Mouse (Mus musculus): ENCODE data around the gene Vwa8. TPM values are rescaled to one million over a fixed set of nuclear protein-coding genes. Genes with fewer than 3 reads are reported as not detected.

Gene Vwa8
- total and polyA plus RNA-seq, 3 experiments, result 4.5 to 35.4 (median 18.5) TPM

DNA sequence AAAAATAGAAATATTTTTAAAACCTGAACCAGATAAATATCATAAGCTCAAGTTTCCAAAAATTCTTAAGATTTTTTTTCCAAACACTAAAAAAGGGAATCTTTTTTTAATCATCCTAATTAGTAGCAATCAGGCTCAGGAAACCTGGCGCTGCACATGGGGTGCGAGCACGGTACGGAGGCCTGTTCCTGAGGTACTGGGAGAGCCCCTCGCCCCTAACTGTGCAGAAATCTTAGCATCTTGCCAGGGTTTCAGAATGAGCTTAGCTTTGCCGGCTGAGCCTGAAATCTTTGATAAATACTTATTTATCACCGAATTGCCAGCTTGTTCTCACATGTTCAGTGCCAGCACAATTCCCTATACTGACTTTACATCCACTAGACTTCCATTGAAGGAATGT is 286.6 kb downstream of the Vwa8 start:
- TF ChIP-seq GATA2 (IDR thresholded peaks at IDR 0.05; ENCODE audit: borderline replicate concordance, low read depth, low read length) (no peak), CTCF (IDR thresholded peaks at IDR 0.05; ENCODE audit: low read depth, low read length) (no peak), GATA1 (IDR thresholded peaks at IDR 0.05; ENCODE audit: borderline replicate concordance, low read length) (no peak), TAL1 (conservative IDR thresholded peaks at IDR 0.05; ENCODE audit: low read depth, low read length) (no peak), POLR2AphosphoS5 (IDR thresholded peaks at IDR 0.05; ENCODE audit: insufficient replicate concordance, low read depth, low read length) (no peak)
- Histone ChIP-seq H3K27me3 (ENCODE audit: insufficient read depth, low read length) (no peaks in the 10 kb centered on the region), H3K4me1 (ENCODE audit: insufficient read depth, low read depth, low read length) (no peaks in the 10 kb centered on the region), H3K9me3 (replicated peaks) (no peaks in the 10 kb centered on the region), H3K36me3 (replicated peaks) (peaks cover 4% of the 10 kb centered on the region), H3K4me3 (ENCODE audit: low read depth, low read length) (no peak overlapping the region)
- no peak for ATAC-seq (ENCODE audit: extremely low read depth, insufficient number of reproducible peaks, low FRiP score, poor library complexity, severe bottlenecking)
- no peak for DNase-seq (ENCODE audit: low spot score)

- Histone ChIP-seq H3K27me3 (ENCODE audit: insufficient read depth, low read length) (no peaks in the 10 kb centered on the region), H3K4me3 (ENCODE audit: low read depth, low read length) (no peak overlapping the region), H3K36me3 (replicated peaks) (peaks cover 8% of the 10 kb centered on the region), H3K9me3 (replicated peaks) (no peaks in the 10 kb centered on the region), H3K4me1 (ENCODE audit: insufficient read depth, low read depth, low read length) (no peaks in the 10 kb centered on the region)
- no peak for TF ChIP-seq CTCF (IDR thresholded peaks at IDR 0.05; ENCODE audit: low read depth, low read length)
- TF ChIP-seq TAL1 (conservative IDR thresholded peaks at IDR 0.05; ENCODE audit: low read depth, low read length), result no peak
- TF ChIP-seq POLR2AphosphoS5 (IDR thresholded peaks at IDR 0.05; ENCODE audit: insufficient replicate concordance, low read depth, low read length), result no peak
- no peak for TF ChIP-seq GATA2 (IDR thresholded peaks at IDR 0.05; ENCODE audit: borderline replicate concordance, low read depth, low read length)
- no peak for TF ChIP-seq GATA1 (IDR thresholded peaks at IDR 0.05; ENCODE audit: borderline replicate concordance, low read length)
- ATAC-seq (ENCODE audit: extremely low read depth, insufficient number of reproducible peaks, low FRiP score, poor library complexity, severe bottlenecking) (no peak), DNase-seq (ENCODE audit: low spot score) (no peak)
Measured at GRCm38 (mm10) chr14:79136585-79136984, 287.7 kb downstream of the Vwa8 start.

DNA sequence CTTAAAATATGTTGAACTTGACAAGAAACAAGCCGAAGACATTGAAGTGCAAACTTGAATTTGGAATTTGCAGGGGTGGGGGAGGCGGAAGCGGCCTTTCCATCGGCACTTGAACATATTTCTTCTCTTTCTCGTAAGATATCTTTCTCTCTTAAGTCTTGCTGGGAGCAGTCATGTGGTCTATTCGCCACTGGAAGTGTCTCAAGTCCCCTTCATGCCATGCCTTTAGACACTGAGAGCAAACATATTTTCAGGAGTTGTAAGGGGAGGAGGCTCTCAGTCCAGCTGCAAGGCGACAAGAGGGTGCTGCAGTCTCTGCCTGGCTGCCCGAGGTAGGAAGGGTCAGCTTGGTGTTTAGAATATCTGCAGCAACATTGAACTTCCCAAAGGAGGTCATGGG is 288.2 kb downstream of the Vwa8 start:
- H3K9me3 ChIP-seq (replicated peaks), result no peaks in the 10 kb centered on the region
- TF ChIP-seq GATA1 (IDR thresholded peaks at IDR 0.05; ENCODE audit: borderline replicate concordance, low read length) (no peak), POLR2AphosphoS5 (IDR thresholded peaks at IDR 0.05; ENCODE audit: insufficient replicate concordance, low read depth, low read length) (no peak), CTCF (IDR thresholded peaks at IDR 0.05; ENCODE audit: low read depth, low read length) (no peak), GATA2 (IDR thresholded peaks at IDR 0.05; ENCODE audit: borderline replicate concordance, low read depth, low read length) (no peak), TAL1 (conservative IDR thresholded peaks at IDR 0.05; ENCODE audit: low read depth, low read length) (no peak)
- no peaks in the 10 kb centered on the region for H3K4me1 ChIP-seq (ENCODE audit: insufficient read depth, low read depth, low read length)
- peaks cover 8% of the 10 kb centered on the region for H3K36me3 ChIP-seq (replicated peaks)
- DNase-seq (ENCODE audit: low spot score) (no peak), ATAC-seq (ENCODE audit: extremely low read depth, insufficient number of reproducible peaks, low FRiP score, poor library complexity, severe bottlenecking) (no peak)
- H3K4me3 ChIP-seq (ENCODE audit: low read depth, low read length), result no peak overlapping the region
- H3K27me3 ChIP-seq (ENCODE audit: insufficient read depth, low read length), result no peaks in the 10 kb centered on the region

DNA sequence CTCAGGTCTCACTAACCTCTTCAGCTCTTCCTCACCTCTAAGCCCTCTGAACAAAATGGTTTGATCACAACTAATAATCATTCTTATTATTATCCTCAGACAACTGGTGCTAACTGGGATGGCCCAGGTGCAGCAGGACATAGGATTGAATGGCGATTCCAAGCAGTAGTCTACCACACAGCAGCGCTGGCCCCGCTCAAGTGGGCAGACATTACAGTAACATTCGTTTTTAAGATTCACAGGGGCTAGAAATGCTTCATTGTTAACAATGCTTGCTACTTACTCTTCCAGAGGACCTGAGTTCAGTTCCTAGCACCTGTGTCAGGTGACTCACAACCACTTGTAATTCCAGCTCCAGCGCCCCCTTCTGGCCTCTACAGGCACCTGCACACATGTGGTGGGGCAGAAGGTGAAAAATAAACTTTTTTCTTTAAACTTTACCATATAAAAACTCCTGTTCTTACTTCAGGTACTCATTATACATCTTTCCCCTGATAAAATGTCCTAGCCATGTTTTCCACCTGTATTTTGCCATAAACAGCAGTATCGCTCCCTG is 290.3 kb downstream of the Vwa8 start:
- no peak for TF ChIP-seq TAL1 (conservative IDR thresholded peaks at IDR 0.05; ENCODE audit: low read depth, low read length)
- TF ChIP-seq GATA1 (IDR thresholded peaks at IDR 0.05; ENCODE audit: borderline replicate concordance, low read length), result no peak
- H3K36me3 ChIP-seq (replicated peaks), result peaks cover 10% of the 10 kb centered on the region
- H3K27me3 ChIP-seq (ENCODE audit: insufficient read depth, low read length), result no peaks in the 10 kb centered on the region
- no peaks in the 10 kb centered on the region for H3K4me1 ChIP-seq (ENCODE audit: insufficient read depth, low read depth, low read length)
- ATAC-seq (ENCODE audit: extremely low read depth, insufficient number of reproducible peaks, low FRiP score, poor library complexity, severe bottlenecking), result no peak; the same call in 1 of the 2 replicates
- H3K9me3 ChIP-seq (replicated peaks), result no peaks in the 10 kb centered on the region
- DNase-seq (ENCODE audit: low spot score), result no peak
- no peak overlapping the region for H3K4me3 ChIP-seq (ENCODE audit: low read depth, low read length)

DNA sequence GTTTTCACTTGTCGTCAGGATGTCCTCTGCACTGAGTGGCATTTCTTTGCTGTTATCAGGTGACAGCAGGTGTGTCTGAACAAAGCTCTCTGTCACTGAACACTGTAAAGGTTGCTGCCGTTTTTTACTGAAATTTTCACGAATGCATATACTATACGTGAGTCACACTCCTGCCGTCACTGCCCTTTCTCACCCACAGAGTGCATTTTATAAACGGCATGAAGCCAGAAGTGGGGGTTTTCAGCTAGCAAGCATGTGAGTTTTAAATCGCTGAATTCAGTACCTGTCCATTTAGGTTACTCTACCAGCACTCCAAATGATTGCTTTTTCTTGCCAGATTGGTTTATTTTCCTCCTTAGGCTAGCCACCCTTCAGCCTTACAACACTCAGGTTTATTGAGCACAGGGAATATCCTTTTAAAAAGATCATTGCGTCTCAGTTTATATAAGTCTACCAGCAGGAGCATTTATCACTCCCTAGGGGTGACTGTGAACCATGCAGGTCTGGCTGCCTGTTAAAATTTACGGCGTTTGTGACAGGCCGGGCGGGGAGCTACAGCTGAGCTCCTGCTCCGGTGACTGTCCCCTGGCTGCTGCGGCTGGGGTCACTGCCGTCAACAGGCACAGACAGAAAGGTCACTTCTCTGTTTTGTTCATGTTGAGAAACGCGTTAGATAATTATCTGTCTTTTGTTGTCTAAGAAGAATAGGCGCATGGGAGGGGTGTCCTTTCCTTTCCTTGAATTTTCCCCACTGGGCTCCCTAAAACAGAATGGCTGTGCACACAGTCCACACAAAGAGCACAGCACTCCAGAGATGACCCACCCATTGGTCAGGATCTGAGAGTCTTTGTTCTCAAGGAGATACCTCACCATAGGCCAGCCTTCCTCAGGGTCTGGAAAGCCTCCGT is 291.3 kb downstream of the Vwa8 start:
- TF ChIP-seq TAL1 (conservative IDR thresholded peaks at IDR 0.05; ENCODE audit: low read depth, low read length) (no peak), GATA1 (IDR thresholded peaks at IDR 0.05; ENCODE audit: borderline replicate concordance, low read length) (no peak), CTCF (IDR thresholded peaks at IDR 0.05; ENCODE audit: low read depth, low read length) (no peak), GATA2 (IDR thresholded peaks at IDR 0.05; ENCODE audit: borderline replicate concordance, low read depth, low read length) (no peak), POLR2AphosphoS5 (IDR thresholded peaks at IDR 0.05; ENCODE audit: insufficient replicate concordance, low read depth, low read length) (no peak)
- Histone ChIP-seq H3K9me3 (replicated peaks) (no peaks in the 10 kb centered on the region), H3K27me3 (ENCODE audit: insufficient read depth, low read length) (no peaks in the 10 kb centered on the region), H3K4me3 (ENCODE audit: low read depth, low read length) (no peak overlapping the region), H3K36me3 (replicated peaks) (peaks cover 10% of the 10 kb centered on the region), H3K4me1 (ENCODE audit: insufficient read depth, low read depth, low read length) (no peaks in the 10 kb centered on the region)
- no peak for DNase-seq (ENCODE audit: low spot score)
- ATAC-seq (ENCODE audit: extremely low read depth, insufficient number of reproducible peaks, low FRiP score, poor library complexity, severe bottlenecking), result no peak

- Histone ChIP-seq H3K36me3 (replicated peaks) (peaks cover 10% of the 10 kb centered on the region), H3K4me1 (ENCODE audit: insufficient read depth, low read depth, low read length) (no peaks in the 10 kb centered on the region), H3K27me3 (ENCODE audit: insufficient read depth, low read length) (no peaks in the 10 kb centered on the region), H3K4me3 (ENCODE audit: low read depth, low read length) (no peak overlapping the region), H3K9me3 (replicated peaks) (no peaks in the 10 kb centered on the region)
- DNase-seq (ENCODE audit: low spot score) (no peak), ATAC-seq (ENCODE audit: extremely low read depth, insufficient number of reproducible peaks, low FRiP score, poor library complexity, severe bottlenecking) (no peak)
- no peak for TF ChIP-seq TAL1 (conservative IDR thresholded peaks at IDR 0.05; ENCODE audit: low read depth, low read length)
- TF ChIP-seq GATA1 (IDR thresholded peaks at IDR 0.05; ENCODE audit: borderline replicate concordance, low read length), result no peak
- TF ChIP-seq CTCF (IDR thresholded peaks at IDR 0.05; ENCODE audit: low read depth, low read length), result no peak
- no peak for TF ChIP-seq GATA2 (IDR thresholded peaks at IDR 0.05; ENCODE audit: borderline replicate concordance, low read depth, low read length)
- no peak for TF ChIP-seq POLR2AphosphoS5 (IDR thresholded peaks at IDR 0.05; ENCODE audit: insufficient replicate concordance, low read depth, low read length)
Measured at GRCm38 (mm10) chr14:79140826-79141219, 292.0 kb downstream of the Vwa8 start.
